Mouse (Mus musculus) stomach, postnatal 0 days (tissue): ENCODE results near the gene Cebpe.
A peak's percentile ranks its signal among the peaks of the same experiment; 100 is the strongest.

ENCODE experiments used
- CTCF ChIP-seq: IDR thresholded peaks from 2 replicates; pipeline ENCODE4 v1.5.1; 2016; ENCODE audit warnings: antibody characterized with exemption, low read depth, mild to moderate bottlenecking, moderate library complexity
- EP300 ChIP-seq: optimal IDR thresholded peaks from 2 replicates; pipeline ENCODE3; 2016; ENCODE audit warnings: antibody characterized with exemption

DNA sequence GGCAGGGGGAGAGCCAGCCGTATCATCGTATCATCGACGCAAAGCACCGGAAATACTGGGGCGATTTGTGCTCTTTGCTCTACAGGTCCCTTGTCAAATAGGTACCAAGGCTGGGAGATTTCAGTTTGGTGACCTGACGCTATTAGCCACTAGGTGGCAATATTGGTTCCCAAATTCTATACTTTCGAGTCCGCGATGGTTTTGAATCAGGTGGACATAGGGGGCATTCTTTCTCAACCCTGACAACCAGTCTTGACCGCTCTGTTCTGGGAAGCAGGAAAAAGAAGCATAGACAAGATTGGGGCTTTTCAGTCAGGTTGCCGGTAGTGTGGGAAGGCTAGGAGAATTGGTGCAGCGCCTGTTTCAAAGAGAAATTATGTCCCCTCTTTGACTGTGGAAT lies 2.1 kb upstream of the Cebpe start:
- TF ChIP-seq CTCF (peak; percentile 89), EP300 (no peak)
